Mouse (Mus musculus): ENCODE data around the gene Rapgef1. TPM values are rescaled to one million over a fixed set of nuclear protein-coding genes. Genes with fewer than 3 reads are reported as not detected.
A peak's percentile ranks its signal among the peaks of the same experiment; 100 is the strongest.
"Not testable (repeated sequence)": the region's sequence is repeated elsewhere in the genome, so short reads cannot be mapped to it uniquely, and the experiment has no call there.

Gene Rapgef1
- total RNA-seq, 2 experiments from 2014 or later = 8.4 to 22.6 TPM

GRCm38 (mm10) chr2:29691507-29691906, 72.0 kb downstream of the Rapgef1 start:
- ATAC-seq (replicated peaks; ENCODE audit: low FRiP score, poor library complexity, severe bottlenecking) = no peak

GRCm38 (mm10) chr2:29692192-29692591, 72.7 kb downstream of the Rapgef1 start:
- no peak for ATAC-seq (replicated peaks; ENCODE audit: low FRiP score, poor library complexity, severe bottlenecking)

- no peak for ATAC-seq (replicated peaks; ENCODE audit: low FRiP score, poor library complexity, severe bottlenecking)
Measured at GRCm38 (mm10) chr2:29696207-29696800, 76.8 kb downstream of the Rapgef1 start.

- no peak for ATAC-seq (replicated peaks; ENCODE audit: low FRiP score, poor library complexity, severe bottlenecking)
Measured at GRCm38 (mm10) chr2:29698421-29699290, 79.1 kb downstream of the Rapgef1 start.

- no peak for ATAC-seq (replicated peaks; ENCODE audit: low FRiP score, poor library complexity, severe bottlenecking)
Measured at GRCm38 (mm10) chr2:29700898-29701297, 81.4 kb downstream of the Rapgef1 start.

- no peak for ATAC-seq (replicated peaks; ENCODE audit: low FRiP score, poor library complexity, severe bottlenecking)
Measured at GRCm38 (mm10) chr2:29701393-29701792, 81.9 kb downstream of the Rapgef1 start.

GRCm38 (mm10) chr2:29702189-29702588, 82.7 kb downstream of the Rapgef1 start:
- ATAC-seq (replicated peaks; ENCODE audit: low FRiP score, poor library complexity, severe bottlenecking) = no peak

GRCm38 (mm10) chr2:29703104-29704081, 83.9 kb downstream of the Rapgef1 start:
- ATAC-seq (replicated peaks; ENCODE audit: low FRiP score, poor library complexity, severe bottlenecking) = 0 out of 2 replicates have a peak, but pooled peaks have one; percentile 48

- no peak for ATAC-seq (replicated peaks; ENCODE audit: low FRiP score, poor library complexity, severe bottlenecking)
Measured at GRCm38 (mm10) chr2:29705493-29705892, 86.0 kb downstream of the Rapgef1 start.

- no peak for ATAC-seq (replicated peaks; ENCODE audit: low FRiP score, poor library complexity, severe bottlenecking)
Measured at GRCm38 (mm10) chr2:29706726-29707620, 87.5 kb downstream of the Rapgef1 start.

- ATAC-seq (replicated peaks; ENCODE audit: low FRiP score, poor library complexity, severe bottlenecking) = no peak
Measured at GRCm38 (mm10) chr2:29707731-29708130, 88.2 kb downstream of the Rapgef1 start.

GRCm38 (mm10) chr2:29708209-29708608, 88.7 kb downstream of the Rapgef1 start:
- ATAC-seq (replicated peaks; ENCODE audit: low FRiP score, poor library complexity, severe bottlenecking) = not testable (repeated sequence)

GRCm38 (mm10) chr2:29711038-29711437, 91.5 kb downstream of the Rapgef1 start:
- no peak for ATAC-seq (replicated peaks; ENCODE audit: low FRiP score, poor library complexity, severe bottlenecking)

GRCm38 (mm10) chr2:29711877-29712276, 92.4 kb downstream of the Rapgef1 start:
- no peak for ATAC-seq (replicated peaks; ENCODE audit: low FRiP score, poor library complexity, severe bottlenecking)

- no peak for ATAC-seq (replicated peaks; ENCODE audit: low FRiP score, poor library complexity, severe bottlenecking)
Measured at GRCm38 (mm10) chr2:29713501-29713900, 94.0 kb downstream of the Rapgef1 start.

- ATAC-seq (replicated peaks; ENCODE audit: low FRiP score, poor library complexity, severe bottlenecking) = no peak
Measured at GRCm38 (mm10) chr2:29714127-29714526, 94.6 kb downstream of the Rapgef1 start.

- no peak for ATAC-seq (replicated peaks; ENCODE audit: low FRiP score, poor library complexity, severe bottlenecking)
Measured at GRCm38 (mm10) chr2:29716143-29716542, 96.6 kb downstream of the Rapgef1 start.

GRCm38 (mm10) chr2:29716691-29717090, 97.2 kb downstream of the Rapgef1 start:
- no peak for ATAC-seq (replicated peaks; ENCODE audit: low FRiP score, poor library complexity, severe bottlenecking)

- no peak for ATAC-seq (replicated peaks; ENCODE audit: low FRiP score, poor library complexity, severe bottlenecking)
Measured at GRCm38 (mm10) chr2:29718581-29718980, 99.1 kb downstream of the Rapgef1 start.

Measured in erythroid progenitor cell, adult 5-6 weeks (primary cell).